ENCODE assay signal across 19 mouse cellular contexts in the genomic region with DNA sequence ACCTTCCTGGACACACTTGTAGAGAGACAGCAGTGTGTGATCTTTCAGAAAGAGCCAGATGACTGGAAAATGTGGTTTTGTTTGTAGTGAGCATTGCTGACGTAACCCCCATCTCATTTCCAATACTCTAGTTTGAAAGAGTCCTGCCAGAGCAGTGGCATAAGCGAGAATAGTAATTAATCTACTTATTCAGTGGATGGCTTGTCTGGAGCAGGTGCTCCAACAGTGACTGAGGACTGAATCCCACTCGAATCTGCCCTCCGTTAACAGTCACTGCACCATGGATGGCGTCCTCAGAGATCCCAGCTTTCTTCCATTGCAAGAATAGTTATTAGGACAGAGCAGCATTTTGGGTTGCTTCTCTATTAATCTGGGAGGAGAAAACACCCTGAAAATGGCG. TPM values are rescaled to one million over a fixed set of nuclear protein-coding genes. Genes with fewer than 3 reads are reported as not detected.
DNase-seq lines count a peak whose midpoint lies in the region; ATAC-seq and TF ChIP-seq lines count a peak whose summit lies in the region.
"Had no signal": no experiment of that assay in that cellular context is flagged by ENCODE, and none has a peak within 500 bp of the region (broad histone marks: within the 10 kb centered on the region; RNA-seq: fewer than 3 reads in every experiment).

No protein-coding gene starts in this region.

- H3K9ac ChIP-seq in hindbrain, embryonic 15.5 days = no peak overlapping the region
- no peak overlapping the region for H3K9ac ChIP-seq in hindbrain, embryonic 16.5 days (ENCODE audit: low read depth, low read length)
- no peak overlapping the region for H3K9ac ChIP-seq in CH12.LX (ENCODE audit: insufficient read depth, low read depth)
- H3K9ac ChIP-seq in forebrain, embryonic 14.5 days (ENCODE audit: low read length) = no peak overlapping the region
- no peak overlapping the region for H3K9ac ChIP-seq in midbrain, embryonic 13.5 days (replicated peaks)
- H3K9ac ChIP-seq: embryonic facial prominence, embryonic 13.5 days; heart, embryonic 12.5 days had no signal

- dilution Hi-C loops in CH12.LX (cut with MboI; ENCODE audit: extremely low pct_ligation_motif_present, extremely low pct_unique_long_range_greater_than_20kb, low sequenced_read_pairs) = no loop called here

- peak; percentile 38; the same call in 1 of the 2 replicates for ATAC-seq in hindbrain, embryonic 15.5 days (ENCODE audit: low FRiP score, low read depth)
- ATAC-seq in hindbrain, embryonic 16.5 days = no peak
- ATAC-seq in forebrain, embryonic 14.5 days = peak; percentile 85
- ATAC-seq in midbrain, embryonic 13.5 days = peak; percentile 63; the same call in 1 of the 2 replicates
- ATAC-seq: hindbrain, postnatal 0 days had no signal

- H3K9me3 ChIP-seq in hindbrain, embryonic 15.5 days = no peaks in the 10 kb centered on the region
- no peaks in the 10 kb centered on the region for H3K9me3 ChIP-seq in hindbrain, embryonic 16.5 days (ENCODE audit: control insufficient read depth, low read length)
- H3K9me3 ChIP-seq in CH12.LX (replicated peaks; ENCODE audit: low read length) = no peaks in the 10 kb centered on the region
- no peaks in the 10 kb centered on the region for H3K9me3 ChIP-seq in forebrain, embryonic 14.5 days (replicated peaks; ENCODE audit: control insufficient read depth, low read length)
- no peaks in the 10 kb centered on the region for H3K9me3 ChIP-seq in midbrain, embryonic 13.5 days
- H3K9me3 ChIP-seq: embryonic facial prominence, embryonic 13.5 days; heart, embryonic 12.5 days; hindbrain, embryonic 10.5 days had no signal

- no peak for TF ChIP-seq CTCF in CH12.LX (conservative IDR thresholded peaks at IDR 0.05 in 1 of 2, IDR thresholded peaks at IDR 0.05 in 1 of 2; ENCODE audit: low read depth in 2 of 2, low read length in 2 of 2)
- no peak for TF ChIP-seq CTCF in gastrocnemius, adult 2 months (IDR thresholded peaks at IDR 0.05)

- no peak overlapping the region for H3K4me3 ChIP-seq in hindbrain, embryonic 15.5 days
- no peak overlapping the region for H3K4me3 ChIP-seq in hindbrain, embryonic 16.5 days (ENCODE audit: low read length)
- no peak overlapping the region for H3K4me3 ChIP-seq in CH12.LX (replicated peaks in 1 of 3; ENCODE audit: low read depth in 2 of 3, low read length in 2 of 3, poor library complexity in 1 of 3)
- H3K4me3 ChIP-seq in forebrain, embryonic 14.5 days (ENCODE audit: low read depth, low read length) = no peak overlapping the region
- H3K4me3 ChIP-seq in midbrain, embryonic 13.5 days (replicated peaks) = no peak overlapping the region
- H3K4me3 ChIP-seq in gastrocnemius, adult 2 months = no peak overlapping the region
- H3K4me3 ChIP-seq: embryonic facial prominence, embryonic 13.5 days; heart, embryonic 12.5 days; hindbrain, embryonic 10.5 days had no signal

- DNase-seq in CH12.LX (ENCODE audit: extremely low read depth) = peak; percentile 9
- DNase-seq in forebrain, embryonic 14.5 days (ENCODE audit: low spot score) = peak; percentile 63
- DNase-seq in gastrocnemius, adult 2 months = no peak
- no peak for DNase-seq in kidney, adult 11 months
- no peak for DNase-seq in cerebellum, adult 11 months
- DNase-seq: adrenal gland, adult 8-10 months; adrenal gland, postnatal 36 days; cerebellum, adult 11-12 months; cerebellum, adult 9-10 months; cerebellum, postnatal 36 days; gastrocnemius, postnatal 25 days; kidney, adult 18-20 months had no signal

- no peaks in the 10 kb centered on the region for H3K4me1 ChIP-seq in hindbrain, embryonic 15.5 days (replicated peaks)
- H3K4me1 ChIP-seq in hindbrain, embryonic 16.5 days (ENCODE audit: control insufficient read depth, insufficient read depth, low read depth, low read length) = no peaks in the 10 kb centered on the region
- H3K4me1 ChIP-seq in CH12.LX (ENCODE audit: control insufficient read depth in 1 of 2, insufficient read depth in 2 of 2) = no peaks in the 10 kb centered on the region; a peak in 1 of 4 replicates
- no peaks in the 10 kb centered on the region for H3K4me1 ChIP-seq in forebrain, embryonic 14.5 days (ENCODE audit: control insufficient read depth, insufficient read depth, low read length)
- H3K4me1 ChIP-seq in midbrain, embryonic 13.5 days (replicated peaks) = no peaks in the 10 kb centered on the region
- H3K4me1 ChIP-seq: embryonic facial prominence, embryonic 13.5 days; hindbrain, embryonic 10.5 days had no signal

- H3K36me3 ChIP-seq in hindbrain, embryonic 15.5 days = no peaks in the 10 kb centered on the region
- no peaks in the 10 kb centered on the region for H3K36me3 ChIP-seq in hindbrain, embryonic 16.5 days (ENCODE audit: control insufficient read depth, insufficient read depth, low read length)
- H3K36me3 ChIP-seq in CH12.LX (replicated peaks in 1 of 2; ENCODE audit: control insufficient read depth in 1 of 2, insufficient read depth in 1 of 2, low read length in 1 of 2) = no peaks in the 10 kb centered on the region
- no peaks in the 10 kb centered on the region for H3K36me3 ChIP-seq in forebrain, embryonic 14.5 days (ENCODE audit: control insufficient read depth, insufficient read depth, low read length)
- H3K36me3 ChIP-seq in midbrain, embryonic 13.5 days = no peaks in the 10 kb centered on the region
- H3K36me3 ChIP-seq: embryonic facial prominence, embryonic 13.5 days; heart, embryonic 12.5 days; hindbrain, embryonic 10.5 days had no signal

- intact Hi-C loops in gastrocnemius, adult 2 months (cut with DNase I) = no loop called here

- no peaks in the 10 kb centered on the region for H3K27me3 ChIP-seq in hindbrain, embryonic 15.5 days
- no peaks in the 10 kb centered on the region for H3K27me3 ChIP-seq in hindbrain, embryonic 16.5 days (replicated peaks; ENCODE audit: control insufficient read depth, insufficient read depth, low read length)
- H3K27me3 ChIP-seq in CH12.LX (replicated peaks) = no peaks in the 10 kb centered on the region
- H3K27me3 ChIP-seq in forebrain, embryonic 14.5 days (replicated peaks; ENCODE audit: control insufficient read depth, insufficient read depth, low read length) = no peaks in the 10 kb centered on the region
- H3K27me3 ChIP-seq in midbrain, embryonic 13.5 days = no peaks in the 10 kb centered on the region
- H3K27me3 ChIP-seq: embryonic facial prominence, embryonic 13.5 days; heart, embryonic 12.5 days had no signal

- in situ Hi-C loops in CH12.LX (cut with MboI; ENCODE audit: low pct_ligation_motif_present, low pct_unique_long_range_greater_than_20kb, low sequenced_read_pairs) = no loop called here

- TF ChIP-seq POLR2A in CH12.LX (IDR thresholded peaks at IDR 0.05; ENCODE audit: low read depth, low read length) = no peak

- 52% methylated on average over 6 of the region's 6 CpGs for WGBS in hindbrain, embryonic 15.5 days
- WGBS in hindbrain, embryonic 16.5 days = 46% methylated on average over 6 of the region's 6 CpGs
- 48% methylated on average over 6 of the region's 6 CpGs for WGBS in forebrain, embryonic 14.5 days
- WGBS in midbrain, embryonic 13.5 days = 53% methylated on average over 6 of the region's 6 CpGs

- H3K79me2 ChIP-seq in CH12.LX (replicated peaks; ENCODE audit: control insufficient read depth, extremely low read depth, insufficient read depth, poor library complexity, severe bottlenecking) = no peaks in the 10 kb centered on the region

- no peak overlapping the region for H3K27ac ChIP-seq in hindbrain, embryonic 15.5 days (replicated peaks)
- no peak overlapping the region for H3K27ac ChIP-seq in hindbrain, embryonic 16.5 days (ENCODE audit: low read depth, low read length)
- H3K27ac ChIP-seq in CH12.LX (ENCODE audit: insufficient read depth, low read depth) = no peak overlapping the region
- H3K27ac ChIP-seq in forebrain, embryonic 14.5 days (ENCODE audit: low read depth, low read length) = no peak overlapping the region
- H3K27ac ChIP-seq in midbrain, embryonic 13.5 days = no peak overlapping the region
- H3K27ac ChIP-seq in gastrocnemius, adult 2 months = no peak overlapping the region
- H3K27ac ChIP-seq: embryonic facial prominence, embryonic 13.5 days; hindbrain, embryonic 10.5 days; hindbrain, postnatal 0 days had no signal

- no peak overlapping the region for H3K4me2 ChIP-seq in hindbrain, embryonic 15.5 days
- no peak overlapping the region for H3K4me2 ChIP-seq in hindbrain, embryonic 16.5 days (ENCODE audit: low read length)
- no peak overlapping the region; the same call in 1 of the 2 replicates for H3K4me2 ChIP-seq in CH12.LX (ENCODE audit: insufficient read depth, low read depth, poor library complexity, severe bottlenecking)
- no peak overlapping the region for H3K4me2 ChIP-seq in forebrain, embryonic 14.5 days (ENCODE audit: low read length)
- no peak overlapping the region for H3K4me2 ChIP-seq in midbrain, embryonic 13.5 days (replicated peaks)
- H3K4me2 ChIP-seq: embryonic facial prominence, embryonic 13.5 days; heart, embryonic 12.5 days had no signal

- no peak for TF ChIP-seq RAD21 in CH12.LX (IDR thresholded peaks at IDR 0.05; ENCODE audit: low read depth, low read length)

- peak; percentile 36; the same call in 1 of the 2 replicates for TF ChIP-seq EP300 in CH12.LX (IDR thresholded peaks at IDR 0.05; ENCODE audit: low read length)

TF ChIP-seq in CH12.LX, 34 proteins besides CTCF, POLR2A, EP300 and RAD21:
- TF ChIP-seq ETS1 (conservative IDR thresholded peaks at IDR 0.05; ENCODE audit: low read depth, low read length) = 0 out of 2 replicates have a peak, but pooled peaks have one; percentile 24
- TF ChIP-seq POLR2AphosphoS2 (IDR thresholded peaks at IDR 0.05; ENCODE audit: low read depth, low read length) = no peak
- TF ChIP-seq JUN (IDR thresholded peaks at IDR 0.05; ENCODE audit: insufficient read depth, low read depth, low read length) = no peak
- TF ChIP-seq IRF4 (IDR thresholded peaks at IDR 0.05; ENCODE audit: low read depth, low read length) = no peak
- TF ChIP-seq KAT2A (IDR thresholded peaks at IDR 0.05; ENCODE audit: insufficient replicate concordance, low read length) = no peak

RNA-seq across cellular contexts. Expression of a gene that starts 45.9 kb away (rescaled TPM):
- 198 and 227 TPM in 2 replicates for polyA plus RNA-seq in hindbrain, embryonic 15.5 days (2015; fragmentation: Nextera tagmentation; extraction: Ambion mirVana)
- polyA plus RNA-seq in hindbrain, embryonic 16.5 days (2015; fragmentation: Nextera tagmentation; extraction: Ambion mirVana) = 256 and 264 TPM in 2 replicates
- total RNA-seq in CH12.LX (2012; rRNA removed) (9.9 and 12.6 TPM in 2 replicates), CH12.LX (2014; rRNA removed) (6.5 and 8.2 TPM in 2 replicates)
- polyA plus RNA-seq in CH12.LX (2012; ENCODE audit: insufficient read length, low read depth) = 3.7 and 4.5 TPM in 2 replicates
- 102 and 128 TPM in 2 replicates for polyA plus RNA-seq in forebrain, embryonic 14.5 days (2014; fragmentation: Nextera tagmentation; extraction: Ambion mirVana)
- 76.4 and 85.4 TPM in 2 replicates for polyA plus RNA-seq in midbrain, embryonic 13.5 days (2015; fragmentation: Nextera tagmentation; extraction: Ambion mirVana)
- total RNA-seq in gastrocnemius, adult 2 months (2021) = 1 to 10 TPM; 1.2 TPM

Comparison
In these comparisons a context has a peak if more than half of its experiments do, and no peak if none do; other contexts are left out.
1. DNase-seq: peak in CH12.LX (single experiment) and forebrain, embryonic 14.5 days (single experiment); none in gastrocnemius, adult 2 months (single experiment), kidney, adult 11 months (single experiment) and cerebellum, adult 11 months (single experiment).
2. RNA of a gene that starts 45.9 kb away (polyA plus RNA-seq): 256 to 264 TPM in hindbrain, embryonic 16.5 days, 198 to 227 TPM in hindbrain, embryonic 15.5 days, 102 to 128 TPM in forebrain, embryonic 14.5 days and 76.4 to 85.4 TPM in midbrain, embryonic 13.5 days; 3.7 to 4.5 TPM in CH12.LX; every median in the first group is over 10 times any median in the second.